Mouse (Mus musculus) stomach, postnatal 0 days (tissue): ENCODE results near the gene Esrrb.

ENCODE experiments used
- CTCF ChIP-seq: IDR thresholded peaks from 2 replicates; pipeline ENCODE4 v1.5.1; 2016; ENCODE audit warnings: antibody characterized with exemption, low read depth, mild to moderate bottlenecking, moderate library complexity
- EP300 ChIP-seq: optimal IDR thresholded peaks from 2 replicates; pipeline ENCODE3; 2016; ENCODE audit warnings: antibody characterized with exemption

GRCm38 (mm10) chr12:86320629-86321028 is 40.3 kb upstream of the Esrrb start:
- no peak for TF ChIP-seq CTCF
- TF ChIP-seq EP300: no peak
